Mouse (Mus musculus) megakaryocyte, adult 5-6 weeks (primary cell): ENCODE measurements around the gene Cd248. TPM values are rescaled to one million over a fixed set of nuclear protein-coding genes. Genes with fewer than 3 reads are reported as not detected.

Experiments
- ATAC-seq: 2 replicates; pipeline ENCODE4 v1.8.0; 2016; ENCODE audit warnings: mild to moderate bottlenecking, inconsistent platforms; ENCODE audit not compliant: poor library complexity, severe bottlenecking
- total RNA-seq, 2 experiments: library from RNA; stranded (forward) in 1 of 2; stranded (reverse) in 1 of 2; fragments of 153-499, 151-499 nt in 1 of 2; fragments of 221-1000, 200-1000 nt in 1 of 2; gene quantifications; 2 replicates each; pipeline versions ENCODE4 v1.2.3 to v1.2.4; 2015 to 2017

Gene Cd248
- total RNA-seq, 2 experiments from 2014 or later, result 0.13 TPM; not detected in 1

- ATAC-seq, result no peak
Measured at GRCm38 (mm10) chr19:5098363-5099143, 30.7 kb downstream of the Cd248 start, which contains the start of gene Cnih2. Cnih2 (minus strand) TSS chr19:5098521.

GRCm38 (mm10) chr19:5106074-5106473 is 38.2 kb downstream of the Cd248 start:
- ATAC-seq, result no peak

- peak; percentile 97 for ATAC-seq
Measured at GRCm38 (mm10) chr19:5106731-5107191, 38.9 kb downstream of the Cd248 start, which contains the start of gene Rab1b. Rab1b (minus strand) TSS chr19:5107072.

- no peak for ATAC-seq
Measured at GRCm38 (mm10) chr19:5107556-5108270, 39.8 kb downstream of the Cd248 start.

- ATAC-seq, result no peak
Measured at GRCm38 (mm10) chr19:5108271-5108575, 40.3 kb downstream of the Cd248 start.

GRCm38 (mm10) chr19:5108702-5109101 is 40.8 kb downstream of the Cd248 start:
- ATAC-seq, result no peak

GRCm38 (mm10) chr19:5109659-5110453 is 42.0 kb downstream of the Cd248 start:
- no peak for ATAC-seq

GRCm38 (mm10) chr19:5113783-5114182 is 45.9 kb downstream of the Cd248 start:
- ATAC-seq, result no peak

- peak; percentile 87 for ATAC-seq
Measured at GRCm38 (mm10) chr19:5117494-5118383, 49.9 kb downstream of the Cd248 start.

- ATAC-seq, result no peak
Measured at GRCm38 (mm10) chr19:5118384-5118698, 50.5 kb downstream of the Cd248 start, which contains the start of gene Klc2. Klc2 (minus strand) TSS chr19:5118560.

Other genes with a start within 250 kb of the Cd248 start
- 20.0 and 22.0 TPM in 2 replicates for gene Ccs, start 228.7 kb upstream of the Cd248 start, total RNA-seq (2015)
- 24.1 and 26.6 TPM in 2 replicates for gene Ccs, start 228.7 kb upstream of the Cd248 start, total RNA-seq (2017)
- not detected in 2 replicates for gene Ccdc87, start 228.7 kb upstream of the Cd248 start, total RNA-seq (2015)
- gene Ccdc87, start 228.7 kb upstream of the Cd248 start, total RNA-seq (2017), result not detected in 2 replicates
- gene Ctsf, start 212.9 kb upstream of the Cd248 start, total RNA-seq (2015), result 0.09 TPM in 1 of 2 replicates, not detected in the other
- gene Ctsf, start 212.9 kb upstream of the Cd248 start, total RNA-seq (2017), result 0.08 and 0.44 TPM in 2 replicates
- 0.14 and 0.25 TPM in 2 replicates for gene Actn3, start 190.2 kb upstream of the Cd248 start, total RNA-seq (2015)
- gene Actn3, start 190.2 kb upstream of the Cd248 start, total RNA-seq (2017), result 0.07 and 0.53 TPM in 2 replicates
- gene Zdhhc24, start 189.4 kb upstream of the Cd248 start, total RNA-seq (2015), result 5.3 and 5.8 TPM in 2 replicates
- gene Zdhhc24, start 189.4 kb upstream of the Cd248 start, total RNA-seq (2017), result 7.1 and 7.6 TPM in 2 replicates
- gene Bbs1, start 161.4 kb upstream of the Cd248 start, total RNA-seq (2015), result 0.07 TPM in 1 of 2 replicates, not detected in the other
- gene Bbs1, start 161.4 kb upstream of the Cd248 start, total RNA-seq (2017), result 0.08 and 0.37 TPM in 2 replicates
- gene Dpp3, start 139.8 kb upstream of the Cd248 start, total RNA-seq (2015), result 21.2 and 21.7 TPM in 2 replicates
- 36.1 and 44.4 TPM in 2 replicates for gene Dpp3, start 139.8 kb upstream of the Cd248 start, total RNA-seq (2017)
- gene Peli3, start 125.0 kb upstream of the Cd248 start, total RNA-seq (2015), result 0.49 TPM in 1 of 2 replicates, not detected in the other
- 0.51 and 0.85 TPM in 2 replicates for gene Peli3, start 125.0 kb upstream of the Cd248 start, total RNA-seq (2017)
- gene Mrpl11, start 105.9 kb upstream of the Cd248 start, total RNA-seq (2015), result 13.4 and 15.9 TPM in 2 replicates
- gene Mrpl11, start 105.9 kb upstream of the Cd248 start, total RNA-seq (2017), result 26.3 and 29.1 TPM in 2 replicates
- not detected in 2 replicates for gene Npas4, start 77.8 kb upstream of the Cd248 start, total RNA-seq (2015)
- gene Npas4, start 77.8 kb upstream of the Cd248 start, total RNA-seq (2017), result not detected in 2 replicates
- gene Slc29a2, start 44.2 kb upstream of the Cd248 start, total RNA-seq (2015), result 0.31 and 1.0 TPM in 2 replicates
- 0.18 and 3.4 TPM in 2 replicates for gene Slc29a2, start 44.2 kb upstream of the Cd248 start, total RNA-seq (2017)
- gene B4gat1, start 29.3 kb upstream of the Cd248 start, total RNA-seq (2015), result not detected in 2 replicates
- gene B4gat1, start 29.3 kb upstream of the Cd248 start, total RNA-seq (2017), result 0.62 and 2.2 TPM in 2 replicates
- gene AC124502.3, start 29.2 kb upstream of the Cd248 start, total RNA-seq (2015), result 7.0 and 7.2 TPM in 2 replicates
- 3.5 and 4.6 TPM in 2 replicates for gene AC124502.3, start 29.2 kb upstream of the Cd248 start, total RNA-seq (2017)
- 16.5 and 22.4 TPM in 2 replicates for gene Brms1, start 26.7 kb upstream of the Cd248 start, total RNA-seq (2015)
- 28.5 and 30.4 TPM in 2 replicates for gene Brms1, start 26.7 kb upstream of the Cd248 start, total RNA-seq (2017)
- gene Rin1, start 17.6 kb upstream of the Cd248 start, total RNA-seq (2015), result 0.30 and 0.65 TPM in 2 replicates
- 0.15 and 0.98 TPM in 2 replicates for gene Rin1, start 17.6 kb upstream of the Cd248 start, total RNA-seq (2017)
- not detected in 2 replicates for gene Tmem151a, start 17.5 kb downstream of the Cd248 start, total RNA-seq (2015)
- not detected in 2 replicates for gene Tmem151a, start 17.5 kb downstream of the Cd248 start, total RNA-seq (2017)
- 30.6 and 33.4 TPM in 2 replicates for gene Yif1a, start 20.5 kb downstream of the Cd248 start, total RNA-seq (2015)
- 8.5 and 14.1 TPM in 2 replicates for gene Yif1a, start 20.5 kb downstream of the Cd248 start, total RNA-seq (2017)
- not detected in 2 replicates for gene Cnih2, start 30.4 kb downstream of the Cd248 start, total RNA-seq (2015)
- gene Cnih2, start 30.4 kb downstream of the Cd248 start, total RNA-seq (2017), result not detected in 2 replicates
- gene Rab1b, start 39.0 kb downstream of the Cd248 start, total RNA-seq (2015), result 67.7 and 77.3 TPM in 2 replicates
- 120 and 127 TPM in 2 replicates for gene Rab1b, start 39.0 kb downstream of the Cd248 start, total RNA-seq (2017)
- gene Klc2, start 50.5 kb downstream of the Cd248 start, total RNA-seq (2015), result 2.1 and 3.2 TPM in 2 replicates
- gene Klc2, start 50.5 kb downstream of the Cd248 start, total RNA-seq (2017), result 2.1 and 4.6 TPM in 2 replicates
- gene Pacs1, start 205.0 kb downstream of the Cd248 start, total RNA-seq (2015), result 45.4 and 45.7 TPM in 2 replicates
- 14.2 and 25.4 TPM in 2 replicates for gene Pacs1, start 205.0 kb downstream of the Cd248 start, total RNA-seq (2017)
- 109 TPM in 2 replicates for gene Sf3b2, start 227.4 kb downstream of the Cd248 start, total RNA-seq (2015)
- 240 and 249 TPM in 2 replicates for gene Sf3b2, start 227.4 kb downstream of the Cd248 start, total RNA-seq (2017)
- gene Gal3st3, start 230.3 kb downstream of the Cd248 start, total RNA-seq (2015), result not detected in 2 replicates
- not detected in 2 replicates for gene Gal3st3, start 230.3 kb downstream of the Cd248 start, total RNA-seq (2017)